Mouse (Mus musculus): ENCODE measurements around the gene P4ha3.

GRCm38 (mm10) chr7:100301390-100301789, 16.1 kb downstream of the P4ha3 start:
- no peak for TF ChIP-seq POLR2A (IDR thresholded peaks at IDR 0.05; ENCODE audit: insufficient read depth, low read length)
- TF ChIP-seq CTCF (IDR thresholded peaks at IDR 0.05; ENCODE audit: low read depth, low read length), result no peak

Measured in ES-Bruce4 (cell line).